Mouse (Mus musculus) hindbrain, embryonic 13.5 days (tissue): ENCODE data around the gene Aldh4a1. TPM values are rescaled to one million over a fixed set of nuclear protein-coding genes. Genes with fewer than 3 reads are reported as not detected.
A peak's percentile ranks its signal among the peaks of the same experiment; 100 is the strongest.

Experiments
- ATAC-seq: fragments of 200-750 bp; cut with Nextera tagmentation; 2 replicates; pipeline ENCODE4 v1.8.0; 2017; ENCODE audit warnings: moderate TSS enrichment; ENCODE audit not compliant: low FRiP score
- H3K27ac ChIP-seq: fragments of 300-500 bp; sonication (generic); 2 replicates; pipeline ENCODE4 v1.5.1; 2015; ENCODE audit warnings: inconsistent platforms, mild to moderate bottlenecking, moderate library complexity
- H3K27me3 ChIP-seq: fragments of 300-500 bp; sonication (generic); 2 replicates; pipeline ENCODE4 v1.6.1; 2015; ENCODE audit warnings: mild to moderate bottlenecking, inconsistent platforms
- H3K36me3 ChIP-seq: fragments of 300-500 bp; sonication (generic); 2 replicates; pipeline ENCODE4 v1.6.1; 2015; ENCODE audit warnings: mild to moderate bottlenecking, inconsistent platforms
- H3K4me1 ChIP-seq: fragments of 300-500 bp; sonication (generic); replicated peaks from 2 replicates; pipeline ENCODE4 v1.6.1; 2015; ENCODE audit warnings: inconsistent platforms
- H3K4me2 ChIP-seq: fragments of 300-500 bp; sonication (generic); 2 replicates; pipeline ENCODE4 v1.6.1; 2015; ENCODE audit warnings: inconsistent platforms, mild to moderate bottlenecking, moderate library complexity
- H3K4me3 ChIP-seq: fragments of 300-500 bp; sonication (generic); 2 replicates; pipeline ENCODE4 v1.5.1; 2015; ENCODE audit warnings: mild to moderate bottlenecking, inconsistent platforms
- H3K9ac ChIP-seq: fragments of 300-500 bp; sonication (generic); 2 replicates; pipeline ENCODE4 v1.6.1; 2015; ENCODE audit warnings: mild to moderate bottlenecking, inconsistent platforms
- H3K9me3 ChIP-seq: fragments of 300-500 bp; sonication (generic); 2 replicates; pipeline ENCODE4 v1.6.1; 2016; ENCODE audit warnings: inconsistent platforms
- WGBS: fragments of 180-500 bp; shearing (Covaris S2); methylation state at CpG from one replicate; pipeline ENCODE4 v1.1.7; 2015; 5-methylcytosine and 5-hydroxymethylcytosine counted together
- polyA plus RNA-seq: library from polyadenylated mRNA; unstranded; fragments of >200 nt; fragmentation: Nextera tagmentation; extraction: Ambion mirVana; gene quantifications from 2 replicates; pipeline ENCODE4 v1.2.1, GENCODE M21; 2015

Aldh4a1 gene
- polyA plus RNA-seq, 1 experiment from 2014 or later = 21.8 TPM

GRCm38 (mm10) chr4:139650907-139651306 lies 28.2 kb downstream of the Aldh4a1 start:
- 37% methylated on average over 11 of the region's 11 CpGs for WGBS

DNA sequence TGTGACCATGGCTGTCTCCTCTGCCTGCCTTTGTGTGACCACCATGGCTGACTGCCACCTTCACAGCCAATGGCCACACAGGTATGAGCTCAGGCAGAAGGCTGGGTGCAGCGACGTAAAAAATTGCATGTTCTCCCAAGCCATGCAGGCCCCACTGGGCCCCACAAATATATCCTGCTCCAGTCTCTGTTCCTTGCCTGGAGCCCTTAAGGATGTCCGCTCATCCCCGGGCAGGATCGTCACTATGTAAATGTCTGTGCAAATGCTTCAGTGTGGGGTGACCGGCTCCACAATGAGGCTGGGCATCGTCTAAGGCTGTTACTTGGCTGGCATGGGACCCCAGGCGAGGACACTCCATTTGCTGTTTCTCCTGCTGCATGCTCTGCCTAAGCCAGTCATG lies 30.6 kb downstream of the Aldh4a1 start, which contains the start of gene Tas1r2:
Gene Tas1r2 (plus strand): TSS at position 301 of the 400 bp plus-strand sequence.
- 90% methylated on average over 8 of the region's 8 CpGs for WGBS
- Histone ChIP-seq H3K4me2 (no peak within 1 kb of the TSS), H3K36me3 (peaks cover 8% of the 10 kb centered on the region), H3K9ac (no peak within 1 kb of the TSS), H3K4me1 (peaks cover 13% of the 10 kb centered on the region; the same call in 1 of the 2 replicates), H3K27ac (no peak within 1 kb of the TSS), H3K4me3 (no peak within 1 kb of the TSS), H3K9me3 (no peaks in the 10 kb centered on the region), H3K27me3 (no peaks in the 10 kb centered on the region; the same call in 1 of the 2 replicates)
- ATAC-seq = no peak

More at GRCm38 (mm10) chr4:139650907-139651306, 28.2 kb downstream of the Aldh4a1 start:
- Histone ChIP-seq H3K9ac (peak overlapping the region; percentile 53; the same call in 1 of the 2 replicates), H3K27me3 (no peaks in the 10 kb centered on the region; the same call in 1 of the 2 replicates), H3K36me3 (peaks cover 25% of the 10 kb centered on the region), H3K4me1 (peaks cover 13% of the 10 kb centered on the region; the same call in 1 of the 2 replicates), H3K4me2 (no peak overlapping the region), H3K4me3 (no peak overlapping the region), H3K27ac (no peak overlapping the region), H3K9me3 (no peaks in the 10 kb centered on the region)
- no peak for ATAC-seq

DNA sequence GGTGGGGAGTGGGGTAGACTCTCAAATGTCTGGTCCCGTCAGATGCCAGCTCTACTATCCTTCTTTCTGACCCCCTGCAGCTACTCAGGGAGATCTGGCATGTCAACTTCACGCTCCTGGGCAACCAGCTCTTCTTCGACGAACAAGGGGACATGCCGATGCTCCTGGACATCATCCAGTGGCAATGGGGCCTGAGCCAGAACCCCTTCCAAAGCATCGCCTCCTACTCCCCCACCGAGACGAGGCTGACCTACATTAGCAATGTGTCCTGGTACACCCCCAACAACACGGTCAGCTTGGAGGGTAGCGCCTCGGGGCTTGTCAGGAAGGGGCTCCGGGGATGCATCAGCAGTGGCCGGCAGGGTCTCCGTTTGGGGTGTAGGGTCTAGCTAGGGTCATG lies 39.2 kb downstream of the Aldh4a1 start:
- H3K4me3 ChIP-seq = no peak overlapping the region
- H3K9ac ChIP-seq = no peak overlapping the region
- no peak overlapping the region for H3K27ac ChIP-seq
- H3K4me1 ChIP-seq = no peaks in the 10 kb centered on the region
- H3K27me3 ChIP-seq = 0 out of 2 replicates have a peak, but pooled peaks cover 8% of the 10 kb centered on the region
- no peaks in the 10 kb centered on the region for H3K36me3 ChIP-seq
- H3K9me3 ChIP-seq = no peaks in the 10 kb centered on the region
- WGBS = 80% methylated on average over 14 of the region's 14 CpGs
- no peak for ATAC-seq
- H3K4me2 ChIP-seq = no peak overlapping the region

DNA sequence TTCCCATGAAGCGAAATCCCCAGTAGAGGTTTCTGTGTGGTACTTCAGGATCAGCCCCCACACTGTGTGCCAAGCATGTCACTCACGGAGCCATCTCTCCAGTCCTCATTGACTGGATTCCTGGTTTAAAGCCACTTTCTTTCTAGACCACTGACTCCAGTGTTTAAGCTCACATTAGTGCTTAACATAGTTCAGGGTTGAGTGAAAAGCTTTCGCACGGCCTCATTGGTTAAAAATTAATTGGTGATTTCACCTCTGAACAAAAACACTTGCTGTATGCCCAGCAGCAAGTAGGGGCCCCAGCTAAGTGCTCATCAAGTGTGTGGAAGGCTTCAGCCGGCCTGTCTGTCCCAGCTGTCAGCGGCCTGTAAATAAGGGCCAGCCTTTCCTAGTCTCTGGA lies 45.0 kb downstream of the Aldh4a1 start:
- Histone ChIP-seq H3K36me3 (no peaks in the 10 kb centered on the region), H3K9me3 (no peaks in the 10 kb centered on the region), H3K4me1 (no peaks in the 10 kb centered on the region), H3K4me2 (no peak overlapping the region), H3K27ac (no peak overlapping the region), H3K9ac (0 out of 2 replicates have a peak overlapping the region, but pooled peaks have one; percentile 19), H3K27me3 (peaks cover 18% of the 10 kb centered on the region; the same call in 1 of the 2 replicates), H3K4me3 (no peak overlapping the region)
- no peak for ATAC-seq
- WGBS = 43% methylated on average over 6 of the region's 6 CpGs

DNA sequence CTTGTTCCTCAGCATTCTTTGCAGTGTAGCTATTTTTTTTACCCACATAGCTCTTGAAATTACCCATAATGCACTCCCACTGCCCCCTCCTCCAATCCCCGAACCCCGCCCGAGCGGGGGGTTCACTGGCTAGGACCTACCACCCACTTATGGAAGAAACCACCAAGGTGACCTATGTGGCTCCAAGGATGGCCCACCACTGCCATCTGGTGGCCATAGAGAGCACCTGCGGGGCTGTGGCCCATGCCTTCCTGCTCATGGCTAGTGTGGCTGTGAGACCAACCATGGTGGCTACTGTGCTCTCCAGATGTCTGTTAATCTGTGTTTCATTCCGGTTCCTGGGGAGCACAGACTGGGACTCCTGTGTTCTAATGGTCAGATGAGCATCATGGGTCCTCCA lies 47.2 kb downstream of the Aldh4a1 start:
- Histone ChIP-seq H3K27me3 (peaks cover 17% of the 10 kb centered on the region; the same call in 1 of the 2 replicates), H3K36me3 (no peaks in the 10 kb centered on the region), H3K4me2 (no peak overlapping the region), H3K4me1 (no peaks in the 10 kb centered on the region), H3K27ac (no peak overlapping the region), H3K9ac (no peak overlapping the region), H3K4me3 (no peak overlapping the region), H3K9me3 (no peaks in the 10 kb centered on the region)
- WGBS = 24% methylated on average over 6 of the region's 6 CpGs
- peak; percentile 17; the same call in 1 of the 2 replicates for ATAC-seq

DNA sequence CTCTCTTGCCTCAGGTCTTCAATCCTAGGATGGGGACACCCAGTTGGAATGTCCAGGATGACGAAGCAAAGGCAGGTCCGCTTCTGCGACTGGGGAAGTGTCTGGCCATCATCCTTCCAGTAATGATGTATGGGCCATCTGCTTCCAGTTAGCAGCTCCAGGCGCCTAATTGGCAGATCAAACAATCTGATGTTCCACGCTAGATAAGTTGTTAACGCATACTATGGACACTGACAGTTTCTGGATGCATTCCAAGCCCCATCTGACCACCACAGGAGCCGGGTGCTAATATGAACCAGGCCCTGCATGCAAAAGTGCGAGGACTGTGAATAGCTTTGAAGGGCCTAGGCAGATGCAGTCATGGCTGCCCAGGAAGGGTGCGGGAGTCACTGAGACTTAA lies 53.0 kb downstream of the Aldh4a1 start:
- 47% methylated on average over 9 of the region's 9 CpGs for WGBS

DNA sequence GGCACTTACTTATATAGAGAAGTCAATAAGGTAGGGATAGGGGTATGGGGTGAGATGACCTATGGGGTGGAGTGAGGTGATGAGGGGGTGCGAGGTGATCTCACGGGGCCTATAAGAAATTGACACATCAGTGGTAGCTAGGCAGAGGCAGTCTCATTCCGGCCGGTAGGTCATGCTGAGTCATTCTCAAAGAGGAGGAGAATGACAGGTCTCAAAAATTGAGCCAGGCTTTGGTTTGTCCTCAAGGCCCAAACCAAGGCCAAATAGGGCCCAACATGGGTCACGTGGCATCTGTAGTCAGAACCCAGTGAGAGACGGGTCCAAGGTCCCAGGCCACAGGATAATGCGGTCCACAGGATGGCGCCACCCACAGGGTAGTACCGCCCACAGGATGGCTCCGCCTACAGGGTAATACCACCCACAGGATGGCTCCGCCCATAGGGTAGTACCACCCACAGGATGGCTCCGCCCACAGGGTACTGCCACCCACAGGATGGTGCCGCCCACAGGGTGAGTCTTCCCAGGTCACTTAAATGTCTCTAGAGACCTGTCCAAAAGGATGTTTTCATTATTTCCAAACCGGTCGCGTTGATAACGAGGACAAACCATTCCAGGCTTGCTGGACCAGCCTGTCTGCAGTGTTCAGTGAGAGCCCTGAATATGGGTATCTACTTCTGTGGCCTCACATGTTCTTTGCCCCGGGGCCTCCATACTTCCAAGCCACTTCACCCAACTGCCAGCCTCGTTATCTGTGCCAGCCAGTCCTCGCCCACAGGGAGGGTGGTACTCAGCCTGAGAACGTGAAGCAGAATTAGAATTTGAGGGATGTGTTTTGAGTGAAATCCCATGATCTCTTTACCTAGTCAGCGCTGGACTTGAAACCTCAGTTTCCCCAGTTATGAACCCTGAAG lies 61.3 kb downstream of the Aldh4a1 start:
- no peak overlapping the region for H3K9ac ChIP-seq
- no peaks in the 10 kb centered on the region for H3K36me3 ChIP-seq
- H3K4me2 ChIP-seq = no peak overlapping the region
- no peaks in the 10 kb centered on the region; the same call in 1 of the 2 replicates for H3K9me3 ChIP-seq
- no peaks in the 10 kb centered on the region for H3K4me1 ChIP-seq
- WGBS = 81% methylated on average over 22 of the region's 22 CpGs
- peaks cover 18% of the 10 kb centered on the region; the same call in 1 of the 2 replicates for H3K27me3 ChIP-seq
- H3K4me3 ChIP-seq = no peak overlapping the region
- ATAC-seq = no peak
- no peak overlapping the region for H3K27ac ChIP-seq

More for the DNA sequence above, 53.0 kb downstream of the Aldh4a1 start:
- no peak for ATAC-seq
- H3K36me3 ChIP-seq = no peaks in the 10 kb centered on the region
- H3K4me3 ChIP-seq = no peak overlapping the region
- peaks cover 7% of the 10 kb centered on the region; the same call in 1 of the 2 replicates for H3K9me3 ChIP-seq
- no peak overlapping the region for H3K4me2 ChIP-seq
- no peak overlapping the region for H3K27ac ChIP-seq
- peaks cover 4% of the 10 kb centered on the region; the same call in 1 of the 2 replicates for H3K4me1 ChIP-seq
- H3K27me3 ChIP-seq = peaks cover 16% of the 10 kb centered on the region; the same call in 1 of the 2 replicates
- H3K9ac ChIP-seq = no peak overlapping the region

GRCm38 (mm10) chr4:139684639-139685017 lies 62.0 kb downstream of the Aldh4a1 start:
- H3K9me3 ChIP-seq = no peaks in the 10 kb centered on the region; the same call in 1 of the 2 replicates
- no peak overlapping the region for H3K4me3 ChIP-seq
- peaks cover 1% of the 10 kb centered on the region; the same call in 1 of the 2 replicates for H3K4me1 ChIP-seq
- H3K4me2 ChIP-seq = no peak overlapping the region
- 8% methylated on average over 3 of the region's 3 CpGs for WGBS
- no peak overlapping the region for H3K27ac ChIP-seq
- H3K27me3 ChIP-seq = peaks cover 21% of the 10 kb centered on the region; the same call in 1 of the 2 replicates
- ATAC-seq = no peak
- no peaks in the 10 kb centered on the region for H3K36me3 ChIP-seq
- no peak overlapping the region for H3K9ac ChIP-seq

DNA sequence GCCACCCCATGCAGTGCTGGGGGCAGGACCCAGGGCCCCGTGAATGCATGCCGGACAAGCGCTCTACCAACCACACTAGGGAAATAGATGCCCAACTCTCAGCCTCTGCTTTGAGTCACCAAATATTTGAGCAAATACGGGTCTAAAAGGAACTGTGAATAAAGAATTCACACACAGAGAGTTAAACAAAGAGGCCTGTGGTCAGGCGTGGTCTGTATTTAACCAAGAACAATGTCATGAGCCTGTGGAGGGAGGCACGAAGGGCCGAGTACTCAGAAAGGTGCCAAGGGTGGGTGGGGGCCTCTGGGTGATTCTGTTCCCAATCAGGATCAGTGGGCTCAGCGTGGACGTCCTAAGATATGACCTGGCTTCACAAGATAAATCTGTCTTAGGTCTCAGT lies 65.4 kb downstream of the Aldh4a1 start:
- Histone ChIP-seq H3K9ac (no peak overlapping the region), H3K4me2 (no peak overlapping the region), H3K36me3 (no peaks in the 10 kb centered on the region), H3K4me3 (no peak overlapping the region), H3K4me1 (peaks cover 7% of the 10 kb centered on the region; the same call in 1 of the 2 replicates), H3K27me3 (peaks cover 45% of the 10 kb centered on the region), H3K9me3 (no peaks in the 10 kb centered on the region), H3K27ac (no peak overlapping the region)
- ATAC-seq = no peak
- WGBS = 41% methylated on average over 9 of the region's 9 CpGs

GRCm38 (mm10) chr4:139689627-139690269 lies 67.1 kb downstream of the Aldh4a1 start:
- no peak overlapping the region for H3K4me2 ChIP-seq
- H3K27me3 ChIP-seq = peaks cover 60% of the 10 kb centered on the region
- H3K4me1 ChIP-seq = peaks cover 7% of the 10 kb centered on the region; the same call in 1 of the 2 replicates
- 43% methylated on average over 7 of the region's 7 CpGs for WGBS
- no peak overlapping the region for H3K9ac ChIP-seq
- H3K36me3 ChIP-seq = no peaks in the 10 kb centered on the region
- no peaks in the 10 kb centered on the region for H3K9me3 ChIP-seq
- no peak overlapping the region for H3K4me3 ChIP-seq
- H3K27ac ChIP-seq = no peak overlapping the region
- ATAC-seq = no peak

- no peak for ATAC-seq
- Histone ChIP-seq H3K4me2 (no peak overlapping the region), H3K4me1 (peaks cover 13% of the 10 kb centered on the region; the same call in 1 of the 2 replicates), H3K9ac (no peak overlapping the region), H3K36me3 (no peaks in the 10 kb centered on the region), H3K9me3 (no peaks in the 10 kb centered on the region), H3K27ac (no peak overlapping the region), H3K27me3 (peaks cover 51% of the 10 kb centered on the region), H3K4me3 (no peak overlapping the region)
- 36% methylated on average over 5 of the region's 5 CpGs for WGBS
These were observed 70.6 kb downstream of the Aldh4a1 start for GRCm38 (mm10) chr4:139693315-139693714.

DNA sequence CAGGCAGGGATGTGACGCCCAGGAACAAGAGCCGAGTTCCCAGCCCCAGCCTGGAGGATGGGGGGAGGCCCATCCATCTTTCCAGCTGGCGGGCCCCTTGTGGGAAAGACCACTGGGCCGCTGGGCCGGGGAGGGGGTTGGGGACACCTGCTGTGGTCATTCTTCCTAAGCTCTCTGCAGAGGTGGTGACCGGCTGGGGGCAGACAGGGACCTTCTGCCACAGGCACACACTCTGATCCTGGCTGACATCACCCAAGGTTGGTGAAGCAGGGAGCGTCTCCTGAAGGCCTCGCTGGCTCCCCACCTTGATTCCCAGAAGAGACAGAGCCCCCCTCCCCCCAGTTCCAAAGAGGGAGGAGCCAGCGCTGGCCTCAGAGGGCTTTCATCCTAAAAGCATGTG lies 75.1 kb downstream of the Aldh4a1 start:
- Histone ChIP-seq H3K9me3 (no peaks in the 10 kb centered on the region), H3K4me2 (no peak overlapping the region), H3K27me3 (peaks cover 24% of the 10 kb centered on the region), H3K27ac (no peak overlapping the region), H3K36me3 (no peaks in the 10 kb centered on the region), H3K4me3 (no peak overlapping the region), H3K4me1 (peaks cover 6% of the 10 kb centered on the region; the same call in 1 of the 2 replicates), H3K9ac (no peak overlapping the region)
- 4% methylated on average over 9 of the region's 9 CpGs for WGBS
- no peak for ATAC-seq
